Mouse (Mus musculus): Measurements from ENCODE around the gene Gm14322.
"Not testable (repeated sequence)": the region's sequence is repeated elsewhere in the genome, so short reads cannot be mapped to it uniquely, and the experiment has no call there.

The Gm14322 gene

GRCm38 (mm10) chr2:177758941-177759558 lies at the start of gene Gm14322:
Gene Gm14322, plus strand, starts transcription at chr2:177759288.
- peak; percentile 74 for DNase-seq (ENCODE audit: low spot score)

GRCm38 (mm10) chr2:177741487-177741886 lies 17.6 kb upstream of the Gm14322 start:
- DNase-seq (ENCODE audit: low spot score): not testable (repeated sequence)

GRCm38 (mm10) chr2:177787351-177787750 lies 28.3 kb downstream of the Gm14322 start:
- DNase-seq (ENCODE audit: low spot score): not testable (repeated sequence)

- DNase-seq (ENCODE audit: low spot score): not testable (repeated sequence)
Observed at GRCm38 (mm10) chr2:177806170-177806569, 47.1 kb downstream of the Gm14322 start.

All from layer of hippocampus, adult 11-12 months (tissue).